In the genomic region with DNA sequence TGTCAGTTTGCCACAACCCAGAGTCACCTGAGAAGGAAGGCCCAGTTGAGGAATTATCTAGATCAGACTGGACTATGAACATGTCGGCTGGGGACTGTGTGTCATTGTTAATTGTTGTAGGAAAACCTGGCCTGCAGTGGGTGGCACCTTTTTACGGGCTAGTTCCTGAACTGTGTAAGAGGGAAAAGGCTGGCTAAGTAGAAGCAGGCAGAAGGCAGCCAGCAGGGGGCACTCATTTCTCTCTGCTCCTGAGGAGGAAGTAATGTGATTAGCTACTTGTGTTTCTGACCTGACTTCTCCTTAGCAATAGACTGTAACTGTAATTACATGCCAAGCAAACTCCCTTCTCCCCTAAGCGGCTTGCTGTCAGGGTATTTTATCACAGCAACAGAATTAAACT, we compare ENCODE assay signal across 9 mouse cellular contexts. TPM values are rescaled to one million over a fixed set of nuclear protein-coding genes. Genes with fewer than 3 reads are reported as not detected.
DNase-seq lines count a peak whose midpoint lies in the region; ATAC-seq lines count a peak whose summit lies in the region.
"Had no signal": no experiment of that assay in that cellular context is flagged by ENCODE, and none has a peak within 500 bp of the region (broad histone marks: within the 10 kb centered on the region; RNA-seq: fewer than 3 reads in every experiment).

No protein-coding gene starts in this region.

- H3K4me3 ChIP-seq in midbrain, embryonic 11.5 days (ENCODE audit: low read depth, low read length) = no peak overlapping the region
- H3K4me3 ChIP-seq in midbrain, embryonic 13.5 days (replicated peaks) = no peak overlapping the region
- H3K4me3 ChIP-seq in kidney, embryonic 15.5 days (replicated peaks) = no peak overlapping the region
- no peak overlapping the region for H3K4me3 ChIP-seq in liver, embryonic 11.5 days (ENCODE audit: low read depth, low read length)
- H3K4me3 ChIP-seq: embryonic facial prominence, embryonic 12.5 days had no signal

- no peak for ATAC-seq in midbrain, embryonic 11.5 days (ENCODE audit: low FRiP score)
- ATAC-seq in midbrain, embryonic 13.5 days = no peak
- ATAC-seq in kidney, embryonic 15.5 days (replicated peaks; ENCODE audit: low FRiP score) = peak; percentile 25; the same call in 1 of the 2 replicates
- ATAC-seq in liver, embryonic 11.5 days (replicated peaks; ENCODE audit: low FRiP score) = no peak

- peak; percentile 90 for DNase-seq in midbrain, embryonic 11.5 days (ENCODE audit: low spot score, missing footprints)
- DNase-seq in cerebellum, postnatal 14 days = peak; percentile 93 to 94
- peak; percentile 65 for DNase-seq in heart, adult 8-10 months (ENCODE audit: low spot score)
- DNase-seq in liver, embryonic 11.5 days (ENCODE audit: low spot score) = peak; percentile 38
- peak; percentile 79 for DNase-seq in right cerebral cortex, adult 18-20 months
- peak; percentile 45 for DNase-seq in urinary bladder, adult 2 months (ENCODE audit: low spot score)

- no peaks in the 10 kb centered on the region for H3K4me1 ChIP-seq in midbrain, embryonic 11.5 days (ENCODE audit: control insufficient read depth, insufficient read depth, low read length)
- no peaks in the 10 kb centered on the region for H3K4me1 ChIP-seq in midbrain, embryonic 13.5 days (replicated peaks)
- no peaks in the 10 kb centered on the region for H3K4me1 ChIP-seq in kidney, embryonic 15.5 days
- H3K4me1 ChIP-seq in liver, embryonic 11.5 days (replicated peaks; ENCODE audit: control insufficient read depth, insufficient read depth, low read length) = no peaks in the 10 kb centered on the region
- H3K4me1 ChIP-seq: embryonic facial prominence, embryonic 12.5 days had no signal

- no peak overlapping the region for H3K27ac ChIP-seq in midbrain, embryonic 11.5 days (ENCODE audit: low read depth, low read length)
- H3K27ac ChIP-seq in midbrain, embryonic 13.5 days = no peak overlapping the region
- H3K27ac ChIP-seq in kidney, embryonic 15.5 days = no peak overlapping the region
- H3K27ac ChIP-seq in liver, embryonic 11.5 days (ENCODE audit: low read depth, low read length) = no peak overlapping the region
- H3K27ac ChIP-seq: embryonic facial prominence, embryonic 12.5 days had no signal

- no peaks in the 10 kb centered on the region for H3K9me3 ChIP-seq in midbrain, embryonic 11.5 days (ENCODE audit: control insufficient read depth, low read length)
- no peaks in the 10 kb centered on the region for H3K9me3 ChIP-seq in midbrain, embryonic 13.5 days
- H3K9me3 ChIP-seq in kidney, embryonic 15.5 days (replicated peaks) = no peaks in the 10 kb centered on the region
- H3K9me3 ChIP-seq in liver, embryonic 11.5 days (ENCODE audit: control insufficient read depth, low read length) = no peaks in the 10 kb centered on the region
- H3K9me3 ChIP-seq: embryonic facial prominence, embryonic 12.5 days had no signal

- no peaks in the 10 kb centered on the region for H3K36me3 ChIP-seq in midbrain, embryonic 11.5 days (ENCODE audit: control insufficient read depth, insufficient read depth, low read length)
- peaks cover 3% of the 10 kb centered on the region; the same call in 1 of the 2 replicates for H3K36me3 ChIP-seq in midbrain, embryonic 13.5 days
- H3K36me3 ChIP-seq in kidney, embryonic 15.5 days = no peaks in the 10 kb centered on the region
- H3K36me3 ChIP-seq in liver, embryonic 11.5 days (ENCODE audit: control insufficient read depth, insufficient read depth, low read length) = no peaks in the 10 kb centered on the region
- H3K36me3 ChIP-seq: embryonic facial prominence, embryonic 12.5 days had no signal

- no peak overlapping the region for H3K4me2 ChIP-seq in midbrain, embryonic 11.5 days
- H3K4me2 ChIP-seq in midbrain, embryonic 13.5 days (replicated peaks) = no peak overlapping the region
- H3K4me2 ChIP-seq in kidney, embryonic 15.5 days = no peak overlapping the region
- no peak overlapping the region for H3K4me2 ChIP-seq in liver, embryonic 11.5 days
- H3K4me2 ChIP-seq: embryonic facial prominence, embryonic 12.5 days had no signal

- no peak overlapping the region for H3K9ac ChIP-seq in midbrain, embryonic 11.5 days (ENCODE audit: low read length)
- H3K9ac ChIP-seq in midbrain, embryonic 13.5 days (replicated peaks) = no peak overlapping the region
- no peak overlapping the region for H3K9ac ChIP-seq in kidney, embryonic 15.5 days
- no peak overlapping the region for H3K9ac ChIP-seq in liver, embryonic 11.5 days (ENCODE audit: low read depth, low read length)
- H3K9ac ChIP-seq: embryonic facial prominence, embryonic 12.5 days had no signal

- H3K27me3 ChIP-seq in midbrain, embryonic 11.5 days (ENCODE audit: control insufficient read depth, insufficient read depth, low read length) = no peaks in the 10 kb centered on the region
- no peaks in the 10 kb centered on the region for H3K27me3 ChIP-seq in midbrain, embryonic 13.5 days
- no peaks in the 10 kb centered on the region for H3K27me3 ChIP-seq in kidney, embryonic 15.5 days
- H3K27me3 ChIP-seq in liver, embryonic 11.5 days (replicated peaks; ENCODE audit: control insufficient read depth, insufficient read depth, low read length) = no peaks in the 10 kb centered on the region
- H3K27me3 ChIP-seq: embryonic facial prominence, embryonic 12.5 days had no signal

- 40% methylated on average over 3 of the region's 3 CpGs for WGBS in midbrain, embryonic 11.5 days
- WGBS in midbrain, embryonic 13.5 days = 44% methylated on average over 3 of the region's 3 CpGs
- WGBS in kidney, embryonic 15.5 days = 30% methylated on average over 3 of the region's 3 CpGs
- WGBS in liver, embryonic 11.5 days = 26% methylated on average over 3 of the region's 3 CpGs

RNA-seq across cellular contexts. Expression of a gene that starts 38.7 kb away (rescaled TPM):
- 3.7 and 4.4 TPM in 2 replicates for polyA plus RNA-seq in midbrain, embryonic 11.5 days (2014; fragmentation: Nextera tagmentation; extraction: Ambion mirVana)
- 9.8 and 11.1 TPM in 2 replicates for polyA plus RNA-seq in midbrain, embryonic 13.5 days (2015; fragmentation: Nextera tagmentation; extraction: Ambion mirVana)
- 10 to 100 TPM; 77.3 to 89.7 (median 87.0) TPM for total RNA-seq in heart, adult 8-10 months (2022)
- 6.1 and 6.2 TPM in 2 replicates for polyA plus RNA-seq in kidney, embryonic 15.5 days (2015; fragmentation: Nextera tagmentation; extraction: Ambion mirVana)
- 0.56 and 0.99 TPM in 2 replicates for polyA plus RNA-seq in liver, embryonic 11.5 days (2014; fragmentation: Nextera tagmentation; extraction: Ambion mirVana)
- 18.4 and 21.2 TPM in 2 replicates for polyA plus RNA-seq in urinary bladder, adult 2 months (2012; rRNA removed)

Comparison
In these comparisons a context has a peak if more than half of its experiments do, and no peak if none do; other contexts are left out.
1. DNase-seq: peak in every context shown above with its lines; median percentile 94 in cerebellum, postnatal 14 days; 90 in midbrain, embryonic 11.5 days; 79 in right cerebral cortex, adult 18-20 months; 65 in heart, adult 8-10 months; 45 in urinary bladder, adult 2 months; 38 in liver, embryonic 11.5 days.